Mouse (Mus musculus): ENCODE results near the gene Olfr1377. TPM values are rescaled to one million over a fixed set of nuclear protein-coding genes. Genes with fewer than 3 reads are reported as not detected.

Gene Olfr1377
- polyA plus RNA-seq (2014; fragmentation: Nextera tagmentation; extraction: Ambion mirVana) = not detected in 2 replicates

DNA sequence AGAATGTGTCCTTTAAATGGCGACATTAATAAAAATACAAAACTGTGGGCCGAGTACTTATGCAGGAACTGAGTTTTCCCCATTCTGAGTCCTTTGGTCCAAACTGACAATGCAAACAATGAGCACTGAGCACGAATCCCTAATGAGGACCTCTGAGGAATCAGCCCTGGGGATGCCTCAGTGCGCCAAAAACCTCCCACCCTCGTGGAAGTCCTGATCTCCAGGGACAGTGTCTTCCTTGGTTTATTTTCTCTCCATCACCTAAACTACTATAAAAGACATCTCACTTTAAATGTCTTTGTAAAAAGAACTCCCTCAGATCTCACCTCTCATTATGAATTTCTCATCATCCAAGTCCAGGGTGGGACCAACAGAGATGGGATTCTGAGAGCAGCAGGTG lies at the start of gene Olfr1377:
TSS of gene Olfr1377 (plus strand) at position 301 of the 400 bp plus-strand sequence.
- WGBS = 67% methylated on average over 5 of the region's 5 CpGs
- no peaks in the 10 kb centered on the region for H3K4me1 ChIP-seq (ENCODE audit: control insufficient read depth, insufficient read depth, low read length)
- H3K27ac ChIP-seq (ENCODE audit: low read depth, low read length) = no peak within 1 kb of the TSS
- DNase-seq (ENCODE audit: low spot score) = no peak
- no peak for ATAC-seq
- H3K4me2 ChIP-seq (ENCODE audit: low read length) = no peak within 1 kb of the TSS
- H3K4me3 ChIP-seq (ENCODE audit: low read depth, low read length) = no peak within 1 kb of the TSS
- no peak within 1 kb of the TSS for H3K9ac ChIP-seq (ENCODE audit: low read length)
- H3K9me3 ChIP-seq (replicated peaks; ENCODE audit: control insufficient read depth, low read length) = no peaks in the 10 kb centered on the region
- no peaks in the 10 kb centered on the region for H3K36me3 ChIP-seq (ENCODE audit: control insufficient read depth, insufficient read depth, low read length)
- no peaks in the 10 kb centered on the region for H3K27me3 ChIP-seq (replicated peaks; ENCODE audit: control insufficient read depth, insufficient read depth, low read length)

DNA sequence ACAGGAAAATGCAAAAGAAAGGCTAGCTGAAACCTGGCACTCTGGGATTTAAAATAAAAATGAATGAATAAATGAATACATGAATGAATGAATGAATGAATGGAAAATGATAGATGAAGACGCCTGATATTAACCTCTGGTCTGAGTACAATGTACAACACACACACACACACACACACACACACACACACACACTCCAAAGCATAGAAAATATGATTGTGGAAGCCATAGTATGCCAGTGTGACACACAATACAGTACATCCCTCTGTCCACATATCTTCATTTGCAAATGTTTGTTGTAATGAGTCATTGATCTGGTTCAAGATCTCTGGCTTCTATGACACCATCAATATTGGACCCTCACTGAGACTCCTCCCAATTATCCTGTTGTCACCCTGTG lies 49.7 kb upstream of the Olfr1377 start:
- peak; percentile 42 for ATAC-seq
- no peak overlapping the region for H3K9ac ChIP-seq (ENCODE audit: low read length)
- DNase-seq (ENCODE audit: low spot score) = no peak
- no peaks in the 10 kb centered on the region for H3K27me3 ChIP-seq (replicated peaks; ENCODE audit: control insufficient read depth, insufficient read depth, low read length)
- 0 out of 2 replicates have a peak, but pooled peaks cover 2% of the 10 kb centered on the region for H3K4me1 ChIP-seq (ENCODE audit: control insufficient read depth, insufficient read depth, low read length)
- WGBS = 80% methylated on average over 1 of the region's 1 CpGs
- no peak overlapping the region for H3K27ac ChIP-seq (ENCODE audit: low read depth, low read length)
- no peak overlapping the region for H3K4me3 ChIP-seq (ENCODE audit: low read depth, low read length)
- H3K4me2 ChIP-seq (ENCODE audit: low read length) = peak overlapping the region; percentile 70
- no peaks in the 10 kb centered on the region for H3K9me3 ChIP-seq (replicated peaks; ENCODE audit: control insufficient read depth, low read length)
- H3K36me3 ChIP-seq (ENCODE audit: control insufficient read depth, insufficient read depth, low read length) = no peaks in the 10 kb centered on the region

DNA sequence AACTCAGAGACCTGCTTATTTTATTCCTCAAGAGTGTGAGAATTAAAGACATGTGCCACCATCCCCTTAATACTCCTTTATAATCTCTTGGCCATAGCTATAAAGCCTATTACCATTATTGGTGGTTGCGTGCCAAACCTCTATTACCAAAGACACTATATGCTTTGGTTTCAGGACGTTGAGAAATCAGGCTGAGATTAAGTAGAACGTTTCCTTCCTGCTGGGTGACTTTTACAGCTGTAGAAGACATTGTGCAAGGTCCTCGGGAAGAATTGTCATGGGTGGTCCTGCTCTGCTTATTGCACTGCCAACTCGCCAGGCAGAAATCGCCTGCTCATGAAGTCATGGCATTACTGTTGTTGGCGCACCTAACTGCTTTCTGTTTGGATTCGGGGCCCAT lies 43.3 kb upstream of the Olfr1377 start:
- H3K9me3 ChIP-seq (replicated peaks; ENCODE audit: control insufficient read depth, low read length) = no peaks in the 10 kb centered on the region
- no peak overlapping the region for H3K4me2 ChIP-seq (ENCODE audit: low read length)
- H3K9ac ChIP-seq (ENCODE audit: low read length) = no peak overlapping the region
- 82% methylated on average over 8 of the region's 8 CpGs for WGBS
- ATAC-seq (no peak), DNase-seq (ENCODE audit: low spot score) (no peak)
- H3K4me3 ChIP-seq (ENCODE audit: low read depth, low read length) = no peak overlapping the region
- H3K36me3 ChIP-seq (ENCODE audit: control insufficient read depth, insufficient read depth, low read length) = no peaks in the 10 kb centered on the region
- no peak overlapping the region for H3K27ac ChIP-seq (ENCODE audit: low read depth, low read length)
- no peaks in the 10 kb centered on the region for H3K27me3 ChIP-seq (replicated peaks; ENCODE audit: control insufficient read depth, insufficient read depth, low read length)
- no peaks in the 10 kb centered on the region for H3K4me1 ChIP-seq (ENCODE audit: control insufficient read depth, insufficient read depth, low read length)

DNA sequence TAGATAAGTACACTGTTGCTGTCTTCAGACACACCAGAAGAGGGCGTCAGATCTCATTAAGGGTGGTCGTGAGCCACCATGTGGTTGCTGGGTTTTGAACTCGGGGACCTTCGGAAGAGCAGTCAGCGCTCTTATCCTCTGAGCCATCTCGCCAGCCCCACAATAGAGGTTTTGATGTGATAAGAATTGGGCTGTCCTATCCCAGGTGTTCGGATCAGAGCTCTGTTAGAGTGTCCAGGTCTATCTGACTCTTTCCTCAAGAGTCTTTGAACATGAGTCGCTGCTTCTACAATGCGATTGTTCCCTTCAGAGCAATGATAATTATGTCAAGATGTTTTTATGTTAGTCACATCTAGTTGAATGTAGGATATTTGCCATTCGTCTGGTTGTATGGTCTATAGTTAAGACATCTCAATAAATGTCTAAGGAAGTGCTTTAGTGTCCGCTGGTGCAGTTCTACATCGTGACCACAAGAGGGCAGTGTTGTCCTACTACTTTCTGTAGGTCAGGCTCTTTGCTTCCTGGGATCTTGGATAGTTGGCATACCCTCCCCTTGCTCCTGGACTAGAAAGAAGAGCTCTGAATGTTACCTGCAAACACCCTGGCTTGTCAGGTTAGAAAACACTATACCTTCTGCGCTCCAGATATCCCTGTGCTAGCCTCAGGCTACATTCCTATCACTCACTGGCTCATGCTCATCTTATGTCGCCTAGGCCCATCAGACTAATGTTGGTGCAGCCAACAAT lies 42.0 kb upstream of the Olfr1377 start:
- no peaks in the 10 kb centered on the region for H3K4me1 ChIP-seq (ENCODE audit: control insufficient read depth, insufficient read depth, low read length)

DNA sequence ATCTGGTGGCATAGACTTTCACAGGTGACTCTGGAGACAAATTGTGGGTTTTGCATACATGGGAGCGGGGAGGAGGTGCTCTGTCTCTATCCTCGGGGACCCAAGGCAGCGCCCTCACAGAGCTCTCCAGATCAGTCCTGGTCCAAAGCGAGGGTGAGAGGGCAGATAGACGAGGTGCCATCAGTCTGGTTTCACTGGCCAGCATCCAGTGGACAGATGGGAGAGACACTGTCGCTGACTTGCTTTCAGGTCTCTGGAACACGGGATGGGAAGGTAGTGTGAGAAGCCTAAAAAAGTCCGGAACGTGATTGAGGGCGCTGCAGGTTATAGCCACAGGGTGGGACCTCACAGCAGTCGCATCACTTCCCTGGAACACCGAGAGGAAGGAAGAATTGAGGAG lies 39.4 kb upstream of the Olfr1377 start:
- no peak overlapping the region for H3K27ac ChIP-seq (ENCODE audit: low read depth, low read length)
- DNase-seq (ENCODE audit: low spot score) (no peak), ATAC-seq (no peak)
- no peaks in the 10 kb centered on the region for H3K27me3 ChIP-seq (replicated peaks; ENCODE audit: control insufficient read depth, insufficient read depth, low read length)
- H3K4me2 ChIP-seq (ENCODE audit: low read length) = no peak overlapping the region
- no peaks in the 10 kb centered on the region for H3K9me3 ChIP-seq (replicated peaks; ENCODE audit: control insufficient read depth, low read length)
- WGBS = 76% methylated on average over 12 of the region's 12 CpGs
- no peaks in the 10 kb centered on the region for H3K4me1 ChIP-seq (ENCODE audit: control insufficient read depth, insufficient read depth, low read length)
- no peak overlapping the region for H3K4me3 ChIP-seq (ENCODE audit: low read depth, low read length)
- H3K9ac ChIP-seq (ENCODE audit: low read length) = no peak overlapping the region
- H3K36me3 ChIP-seq (ENCODE audit: control insufficient read depth, insufficient read depth, low read length) = no peaks in the 10 kb centered on the region

More for the DNA sequence above, 42.0 kb upstream of the Olfr1377 start:
- no peak overlapping the region for H3K4me2 ChIP-seq (ENCODE audit: low read length)
- no peak overlapping the region for H3K27ac ChIP-seq (ENCODE audit: low read depth, low read length)
- H3K36me3 ChIP-seq (ENCODE audit: control insufficient read depth, insufficient read depth, low read length) = no peaks in the 10 kb centered on the region
- no peaks in the 10 kb centered on the region for H3K9me3 ChIP-seq (replicated peaks; ENCODE audit: control insufficient read depth, low read length)
- peak; percentile 42 for ATAC-seq
- WGBS = 37% methylated on average over 14 of the region's 14 CpGs
- peak; percentile 83 for DNase-seq (ENCODE audit: low spot score)
- no peak overlapping the region for H3K4me3 ChIP-seq (ENCODE audit: low read depth, low read length)
- H3K27me3 ChIP-seq (replicated peaks; ENCODE audit: control insufficient read depth, insufficient read depth, low read length) = no peaks in the 10 kb centered on the region
- no peak overlapping the region for H3K9ac ChIP-seq (ENCODE audit: low read length)

DNA sequence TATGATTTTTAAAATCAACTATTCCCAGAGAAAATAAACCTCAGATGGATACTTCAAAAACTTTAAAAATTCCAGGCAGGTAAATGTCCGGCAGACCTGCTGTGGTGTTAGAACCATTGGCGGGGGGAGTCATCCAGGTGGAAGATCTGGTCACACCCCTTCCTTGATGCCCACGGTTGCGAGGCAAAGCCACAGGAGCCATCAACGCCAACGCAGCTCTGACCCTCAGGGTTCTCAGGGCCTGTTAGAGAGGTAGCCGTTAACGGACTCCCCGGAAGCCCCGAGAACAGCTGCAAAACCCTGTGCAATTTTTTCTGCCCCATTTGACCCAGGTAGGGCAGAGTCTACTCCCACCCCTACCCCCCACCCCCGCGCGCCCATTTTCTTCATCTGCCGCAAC lies 38.3 kb upstream of the Olfr1377 start, which contains the start of gene 4933414I15Rik:
TSS of gene 4933414I15Rik (minus strand) at position 260 of the 400 bp plus-strand sequence.
- no peak for DNase-seq (ENCODE audit: low spot score)
- H3K4me2 ChIP-seq (ENCODE audit: low read length) = no peak within 1 kb of the TSS
- WGBS = 82% methylated on average over 14 of the region's 14 CpGs

DNA sequence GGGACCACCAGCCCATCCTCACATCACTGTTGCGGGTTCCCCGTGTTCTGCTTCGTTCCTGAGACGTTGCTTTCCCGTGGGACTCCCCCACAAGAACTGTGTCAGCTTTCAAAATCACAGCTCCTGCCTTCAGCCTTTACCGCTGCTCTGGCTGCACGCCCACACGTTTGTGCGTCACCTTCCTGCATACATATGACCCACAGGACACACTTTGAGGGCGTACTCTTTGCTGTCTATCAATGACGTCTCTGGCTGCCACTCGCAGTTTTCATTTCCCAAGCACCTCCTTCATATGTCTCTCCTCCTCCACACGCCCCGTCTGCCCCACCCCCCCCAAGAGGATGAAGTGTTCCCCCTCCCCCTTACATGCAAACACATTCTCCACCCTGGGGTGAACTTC lies 29.5 kb upstream of the Olfr1377 start:
- Histone ChIP-seq H3K4me2 (ENCODE audit: low read length) (no peak overlapping the region), H3K27ac (ENCODE audit: low read depth, low read length) (no peak overlapping the region), H3K4me1 (ENCODE audit: control insufficient read depth, insufficient read depth, low read length) (no peaks in the 10 kb centered on the region), H3K36me3 (ENCODE audit: control insufficient read depth, insufficient read depth, low read length) (no peaks in the 10 kb centered on the region), H3K27me3 (replicated peaks; ENCODE audit: control insufficient read depth, insufficient read depth, low read length) (no peaks in the 10 kb centered on the region), H3K9me3 (replicated peaks; ENCODE audit: control insufficient read depth, low read length) (no peaks in the 10 kb centered on the region), H3K9ac (ENCODE audit: low read length) (no peak overlapping the region), H3K4me3 (ENCODE audit: low read depth, low read length) (no peak overlapping the region)
- WGBS = 83% methylated on average over 14 of the region's 14 CpGs
- DNase-seq (ENCODE audit: low spot score) = no peak
- ATAC-seq = no peak

More for the DNA sequence above, 38.3 kb upstream of the Olfr1377 start, which contains the start of gene 4933414I15Rik:
- H3K9ac ChIP-seq (ENCODE audit: low read length) = no peak within 1 kb of the TSS
- no peaks in the 10 kb centered on the region for H3K9me3 ChIP-seq (replicated peaks; ENCODE audit: control insufficient read depth, low read length)
- no peaks in the 10 kb centered on the region for H3K27me3 ChIP-seq (replicated peaks; ENCODE audit: control insufficient read depth, insufficient read depth, low read length)
- no peak within 1 kb of the TSS for H3K4me3 ChIP-seq (ENCODE audit: low read depth, low read length)
- no peak for ATAC-seq
- no peaks in the 10 kb centered on the region for H3K36me3 ChIP-seq (ENCODE audit: control insufficient read depth, insufficient read depth, low read length)
- no peaks in the 10 kb centered on the region for H3K4me1 ChIP-seq (ENCODE audit: control insufficient read depth, insufficient read depth, low read length)
- no peak within 1 kb of the TSS for H3K27ac ChIP-seq (ENCODE audit: low read depth, low read length)

DNA sequence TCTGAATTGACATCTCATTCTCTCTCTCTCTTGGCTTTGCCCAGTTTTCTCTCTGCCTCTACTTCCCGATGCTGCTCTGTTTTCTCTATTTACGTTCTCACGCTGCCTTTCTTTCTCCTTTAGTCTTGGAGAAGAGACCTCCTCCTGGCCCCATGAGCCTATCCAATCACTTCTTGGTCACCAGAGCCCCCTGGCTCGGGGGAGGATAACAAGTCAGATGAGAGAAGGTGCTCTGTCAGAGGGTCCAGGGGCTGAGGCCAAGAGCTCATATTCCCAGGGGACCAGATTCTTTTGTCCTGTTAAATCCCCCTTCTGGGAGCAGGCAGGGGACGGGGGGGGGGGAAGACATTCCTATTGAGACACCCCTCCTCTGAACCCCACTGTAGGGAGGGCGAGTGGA lies 28.1 kb upstream of the Olfr1377 start, which contains the start of gene Prop1:
TSS of gene Prop1 (minus strand) at position 101 of the 400 bp plus-strand sequence.
- DNase-seq (ENCODE audit: low spot score) (no peak), ATAC-seq (no peak)
- H3K27ac ChIP-seq (ENCODE audit: low read depth, low read length) = no peak within 1 kb of the TSS
- no peaks in the 10 kb centered on the region for H3K27me3 ChIP-seq (replicated peaks; ENCODE audit: control insufficient read depth, insufficient read depth, low read length)
- H3K4me1 ChIP-seq (ENCODE audit: control insufficient read depth, insufficient read depth, low read length) = no peaks in the 10 kb centered on the region
- no peak within 1 kb of the TSS for H3K4me3 ChIP-seq (ENCODE audit: low read depth, low read length)
- H3K36me3 ChIP-seq (ENCODE audit: control insufficient read depth, insufficient read depth, low read length) = no peaks in the 10 kb centered on the region
- H3K9ac ChIP-seq (ENCODE audit: low read length) = no peak within 1 kb of the TSS
- WGBS = 68% methylated on average over 6 of the region's 6 CpGs
- no peaks in the 10 kb centered on the region for H3K9me3 ChIP-seq (replicated peaks; ENCODE audit: control insufficient read depth, low read length)
- no peak within 1 kb of the TSS for H3K4me2 ChIP-seq (ENCODE audit: low read length)

DNA sequence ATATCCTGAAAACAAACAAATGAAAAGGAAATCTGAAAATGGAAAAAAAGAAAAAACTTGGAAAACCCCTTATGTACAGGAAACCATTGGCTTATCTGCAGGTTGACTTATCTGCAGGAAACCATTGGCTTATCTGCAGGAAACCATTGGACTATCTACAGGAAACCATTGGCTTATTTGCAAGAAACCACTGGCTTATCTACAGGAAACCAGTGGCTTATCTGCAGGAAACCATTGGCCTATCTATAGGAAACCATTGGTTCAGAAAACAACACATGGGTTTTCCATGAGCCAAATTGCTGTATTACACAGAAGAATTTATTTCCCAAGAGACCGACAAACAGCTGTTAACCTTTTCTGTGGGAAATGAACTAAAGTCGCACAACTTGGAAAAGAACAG lies 16.9 kb upstream of the Olfr1377 start:
- H3K4me1 ChIP-seq (ENCODE audit: control insufficient read depth, insufficient read depth, low read length) = no peaks in the 10 kb centered on the region
- DNase-seq (ENCODE audit: low spot score) (no peak), ATAC-seq (no peak)
- H3K4me2 ChIP-seq (ENCODE audit: low read length) = no peak overlapping the region
- H3K27me3 ChIP-seq (replicated peaks; ENCODE audit: control insufficient read depth, insufficient read depth, low read length) = no peaks in the 10 kb centered on the region
- WGBS = 82% methylated on average over 2 of the region's 2 CpGs
- no peak overlapping the region for H3K27ac ChIP-seq (ENCODE audit: low read depth, low read length)
- no peaks in the 10 kb centered on the region for H3K9me3 ChIP-seq (replicated peaks; ENCODE audit: control insufficient read depth, low read length)
- no peak overlapping the region for H3K9ac ChIP-seq (ENCODE audit: low read length)
- H3K4me3 ChIP-seq (ENCODE audit: low read depth, low read length) = no peak overlapping the region
- H3K36me3 ChIP-seq (ENCODE audit: control insufficient read depth, insufficient read depth, low read length) = no peaks in the 10 kb centered on the region

Data from forebrain, embryonic 14.5 days (tissue).